In genomic region chr17:86525075-86525474, GRCm38 (mm10) we compare ENCODE assay signal across 25 mouse cellular contexts. TPM values are rescaled to one million over a fixed set of nuclear protein-coding genes. Genes with fewer than 3 reads are reported as not detected.
"Had no signal": no experiment of that assay in that cellular context is flagged by ENCODE, and none has a peak within 500 bp of the region (broad histone marks: within the 10 kb centered on the region; RNA-seq: fewer than 3 reads in every experiment).

No protein-coding gene starts in this region.

- H3K27me3 ChIP-seq: limb, embryonic 13.5 days; liver, embryonic 13.5 days; midbrain, embryonic 13.5 days; neural tube, embryonic 13.5 days had no signal

- ATAC-seq: intestine, postnatal 0 days; midbrain, embryonic 13.5 days; midbrain, embryonic 16.5 days had no signal

- DNase-seq: kidney, adult 2 months; kidney, postnatal 25 days; layer of hippocampus, adult 9-11 months; liver, embryonic 13.5 days; lung, embryonic 14.5 days; retina, postnatal 1 day; right cerebral cortex, postnatal 25 days; thymus, adult 18-20 months; thymus, postnatal 36 days had no signal

- H3K9me3 ChIP-seq: limb, embryonic 10.5 days; limb, embryonic 13.5 days; liver, embryonic 13.5 days; megakaryocyte, embryonic 14.5 days; midbrain, embryonic 10.5 days; midbrain, embryonic 13.5 days; neural tube, embryonic 13.5 days had no signal

- H3K27ac ChIP-seq: kidney, postnatal 0 days; layer of hippocampus, adult 2 months; limb, embryonic 10.5 days; limb, embryonic 13.5 days; liver, embryonic 13.5 days; midbrain, embryonic 10.5 days; midbrain, embryonic 13.5 days; neural tube, embryonic 13.5 days had no signal

- H3K4me2 ChIP-seq: limb, embryonic 13.5 days; liver, embryonic 13.5 days; lung, embryonic 14.5 days; midbrain, embryonic 13.5 days; neural tube, embryonic 13.5 days had no signal

- H3K9ac ChIP-seq: limb, embryonic 13.5 days; liver, embryonic 13.5 days; lung, embryonic 14.5 days; midbrain, embryonic 13.5 days; neural tube, embryonic 13.5 days had no signal

- H3K4me3 ChIP-seq: layer of hippocampus, adult 2 months; limb, embryonic 10.5 days; limb, embryonic 13.5 days; liver, embryonic 13.5 days; megakaryocyte, embryonic 14.5 days; midbrain, embryonic 10.5 days; midbrain, embryonic 13.5 days; myocyte; neural tube, embryonic 13.5 days had no signal

- H3K4me1 ChIP-seq: midbrain, embryonic 10.5 days; midbrain, embryonic 13.5 days; neural tube, embryonic 13.5 days had no signal

- H3K36me3 ChIP-seq: limb, embryonic 10.5 days; limb, embryonic 13.5 days; liver, embryonic 13.5 days; midbrain, embryonic 10.5 days; midbrain, embryonic 13.5 days; neural tube, embryonic 13.5 days had no signal

RNA-seq across cellular contexts. Expression of gene Gm10309, which starts 20.0 kb away (rescaled TPM):
- total RNA-seq: layer of hippocampus, adult 2 months; layer of hippocampus, postnatal 25 days; left cerebral cortex, adult 18-20 months; left cerebral cortex, postnatal 25 days; monocyte, adult 5-6 weeks; neutrophil, adult 5-6 weeks had no signal
- polyA plus RNA-seq: intestine, postnatal 0 days; liver, embryonic 13.5 days had no signal
